Mouse (Mus musculus) CD4-positive helper T cell, adult 2 months (primary cell): ENCODE measurements around the gene Mcub.

Source experiments
- DNase-seq: peaks from one replicate; pipeline ENCODE4 v3.0.0-alpha.2; 2012; ENCODE audit warnings: low read depth, missing footprints, low spot score

Mcub gene

DNA sequence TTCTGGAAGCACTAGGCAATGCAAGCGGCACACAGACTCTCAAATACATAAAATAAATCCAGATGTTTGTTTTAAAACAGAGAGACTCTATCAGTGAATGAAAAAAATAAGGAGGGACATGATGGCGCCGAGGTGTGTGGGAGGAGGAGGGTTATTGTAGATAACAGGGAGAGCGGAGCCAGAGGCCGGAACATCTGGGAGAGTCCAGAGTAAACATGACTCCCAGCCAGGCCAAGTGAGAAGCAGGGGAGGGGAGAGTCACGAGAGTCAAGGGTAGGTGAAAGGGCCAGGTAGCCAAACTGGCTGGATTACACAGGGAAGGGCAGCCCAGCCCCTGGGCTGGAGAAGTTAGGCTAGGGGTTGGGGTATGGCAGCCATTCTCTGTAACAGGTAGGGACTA lies 73.4 kb downstream of the Mcub start:
- DNase-seq: no peak

DNA sequence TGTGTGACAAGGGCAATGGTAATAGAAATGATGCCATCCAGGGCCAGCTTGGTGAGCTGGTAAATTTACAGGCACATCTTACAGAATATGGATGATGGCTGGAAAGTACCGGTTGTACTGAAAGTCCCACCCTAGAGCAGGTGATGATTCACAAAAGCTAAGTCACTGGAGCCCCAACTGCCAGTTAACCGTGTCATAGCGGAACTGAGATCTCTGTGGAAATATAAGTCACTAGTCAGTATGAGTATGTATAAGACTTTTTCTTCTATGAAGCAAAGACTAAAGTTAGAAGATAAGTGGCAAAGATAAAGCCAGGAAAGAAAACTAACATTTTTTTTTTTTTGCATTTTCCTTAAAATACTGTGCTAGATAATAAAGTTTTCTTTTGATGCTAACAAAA lies 76.9 kb downstream of the Mcub start:
- no peak for DNase-seq

DNA sequence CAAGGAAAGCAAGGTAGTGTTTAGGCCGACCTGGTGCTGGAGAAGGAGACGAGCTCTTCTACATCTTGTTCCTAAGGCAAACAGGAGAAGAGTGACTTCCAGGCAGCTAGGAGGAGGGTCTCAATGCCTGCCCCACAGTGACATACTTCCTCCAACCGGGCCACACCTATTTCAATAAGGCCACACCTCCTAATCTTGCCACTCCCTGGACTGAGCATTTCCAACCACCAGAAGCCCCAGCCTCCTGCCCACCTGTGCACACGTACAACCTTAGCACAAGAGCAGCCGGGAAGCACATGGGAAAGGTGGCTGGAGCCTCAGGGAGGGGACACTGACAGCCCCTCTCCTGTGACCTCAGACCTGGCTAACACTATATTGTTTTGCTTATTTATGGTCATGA lies 78.0 kb downstream of the Mcub start:
- no peak for DNase-seq

DNA sequence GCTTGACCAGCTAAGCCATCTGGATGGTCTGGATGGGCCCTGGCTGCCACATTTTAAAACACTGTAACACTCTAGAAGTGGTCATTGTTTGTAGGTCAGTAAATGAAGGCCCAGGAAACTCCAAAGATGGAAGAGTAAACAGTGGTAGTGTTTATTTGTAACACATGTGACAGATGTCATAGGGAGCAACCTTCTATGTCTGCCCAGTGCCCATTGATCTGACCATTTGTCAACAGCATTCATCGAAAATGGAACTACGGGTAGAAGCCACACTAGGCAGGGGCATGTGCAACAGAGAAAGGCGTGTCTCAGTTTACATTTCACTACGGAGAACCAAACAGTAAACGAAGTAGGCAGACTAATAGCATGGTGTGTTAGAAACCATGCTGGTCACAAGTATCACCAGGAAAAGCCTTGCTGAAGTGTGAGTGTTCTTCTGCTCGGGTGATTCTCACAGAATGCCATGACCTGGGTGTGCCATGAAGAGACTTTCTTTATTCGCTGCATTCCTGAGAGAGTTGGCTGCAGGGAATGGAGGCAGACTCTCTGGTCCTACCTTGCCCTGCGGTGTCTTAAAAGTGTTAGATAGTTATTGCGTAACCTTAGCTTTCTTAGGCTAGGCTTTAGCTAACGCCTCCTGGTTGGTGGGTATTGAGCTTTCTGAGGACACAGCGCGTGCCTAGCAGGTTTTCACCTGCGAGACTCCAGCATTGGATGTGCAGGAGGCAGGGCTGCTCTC lies 82.1 kb downstream of the Mcub start:
- no peak for DNase-seq

DNA sequence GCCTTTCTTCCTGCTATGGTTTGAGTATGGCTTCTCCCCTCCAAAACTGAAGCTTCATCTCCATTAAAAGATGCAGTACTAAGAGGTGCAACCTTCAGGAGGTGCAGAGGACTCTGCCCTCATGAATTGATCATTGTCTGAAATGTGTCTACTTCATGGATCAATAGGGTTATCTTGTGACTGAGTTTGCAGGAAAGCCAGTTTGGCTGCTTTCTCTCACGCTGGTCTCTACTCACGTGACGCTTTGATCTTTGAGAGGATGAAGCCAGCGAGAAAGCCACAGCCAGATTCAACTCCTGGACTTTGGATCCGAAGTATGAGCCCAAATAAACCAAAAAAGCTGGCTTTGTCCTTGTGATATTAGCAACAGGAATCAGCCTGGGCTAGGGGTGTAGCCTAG lies 83.6 kb downstream of the Mcub start:
- DNase-seq: no peak

DNA sequence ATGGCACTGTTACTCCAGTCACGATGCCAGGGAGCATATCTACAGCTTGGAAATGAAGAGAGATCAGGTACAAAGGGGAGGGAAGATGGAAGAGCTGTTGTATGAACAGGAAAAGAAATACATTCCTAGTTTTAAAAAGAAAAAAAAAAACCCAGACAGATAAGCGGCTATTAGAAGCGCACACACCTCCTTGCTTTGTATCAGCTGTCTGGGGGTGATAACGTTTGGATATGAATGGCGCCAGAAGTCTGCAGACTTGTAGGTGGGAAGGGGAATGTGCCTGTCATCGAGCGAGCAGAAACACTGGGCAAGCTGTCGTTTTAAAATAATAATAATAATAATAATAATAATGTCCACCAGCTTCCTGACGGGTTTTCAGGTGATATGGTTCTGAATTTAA lies 84.4 kb downstream of the Mcub start:
- no peak for DNase-seq

DNA sequence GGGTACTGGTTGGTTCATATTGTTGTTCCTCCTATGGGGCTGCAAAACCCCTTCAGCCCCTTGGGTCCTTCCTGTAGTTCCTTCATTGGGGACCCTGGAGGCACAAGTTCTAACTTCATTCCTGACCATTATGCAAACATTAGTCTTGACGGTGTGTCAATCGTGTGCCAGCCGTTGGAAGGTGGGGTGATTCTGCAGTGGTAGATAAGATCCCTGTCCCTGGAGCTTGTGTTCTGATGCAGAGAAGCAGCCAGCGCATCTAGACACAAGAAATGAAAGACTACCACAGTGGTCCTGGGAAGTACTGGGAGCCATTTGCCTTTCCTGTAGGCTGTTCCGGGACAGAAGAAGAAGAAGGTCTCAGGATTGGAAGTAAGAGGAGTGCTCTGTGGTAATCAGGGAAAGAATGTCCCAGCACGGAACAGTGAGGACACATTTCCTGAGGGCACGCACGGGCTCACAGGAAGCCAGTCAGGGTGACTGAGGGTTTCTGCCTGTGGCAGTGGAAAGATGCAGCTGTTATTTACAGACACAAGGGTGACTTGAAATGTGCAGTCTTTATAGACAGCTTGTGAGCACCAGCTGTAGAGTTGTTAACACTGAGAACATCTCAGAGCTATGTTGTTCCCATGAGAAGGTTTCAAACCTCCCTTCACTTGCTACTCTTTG lies 88.9 kb downstream of the Mcub start:
- no peak for DNase-seq

DNA sequence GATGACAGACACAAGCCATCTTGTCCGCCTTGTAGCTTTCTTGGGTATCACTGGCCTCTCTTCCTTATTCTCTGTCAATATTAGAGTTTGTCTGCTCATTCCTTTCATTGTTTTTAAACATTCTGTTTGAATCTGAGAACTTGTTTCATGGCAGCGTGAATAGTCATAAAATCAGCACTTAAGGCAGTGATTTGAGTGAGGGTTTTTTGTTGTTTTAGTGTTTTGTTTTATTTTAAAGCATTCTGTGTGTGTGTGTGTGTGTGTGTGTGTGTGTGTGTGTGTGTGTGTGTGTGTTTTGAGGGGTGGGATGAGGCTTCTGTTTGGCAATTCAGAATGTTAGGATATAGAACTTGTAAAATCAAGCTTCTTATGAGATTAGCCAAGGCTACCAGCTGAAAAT lies 90.1 kb downstream of the Mcub start:
- DNase-seq: no peak

DNA sequence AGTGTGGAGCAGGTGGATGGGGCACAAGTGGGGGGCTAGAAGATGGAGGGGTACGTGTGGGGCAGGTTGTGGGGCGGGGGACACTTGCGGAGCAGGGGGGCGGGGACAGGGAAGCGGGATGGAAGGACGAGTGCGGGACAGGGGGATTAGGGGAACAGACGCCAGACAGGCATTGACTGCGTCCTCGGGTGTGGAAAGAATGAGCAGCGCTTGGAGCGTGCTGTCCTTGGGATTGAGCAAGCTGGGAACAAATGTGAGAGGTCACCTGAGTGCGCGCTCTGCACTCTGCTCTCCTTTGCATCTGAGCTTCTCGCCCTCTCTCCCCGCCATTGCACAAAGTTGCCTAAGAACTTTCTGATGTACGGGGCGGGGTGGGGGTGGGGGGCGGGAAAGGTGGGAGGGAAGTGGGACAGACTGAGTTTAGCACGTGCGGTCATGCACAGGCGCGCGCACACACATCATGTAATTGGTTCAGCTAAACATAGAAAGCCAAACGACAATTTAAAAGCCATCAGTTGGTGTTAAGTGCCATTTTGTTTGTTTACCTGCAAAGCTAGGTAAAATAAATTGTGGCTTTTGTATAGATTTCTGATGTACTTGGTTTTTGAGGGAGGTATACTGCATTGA lies 90.8 kb downstream of the Mcub start:
- no peak for DNase-seq

DNA sequence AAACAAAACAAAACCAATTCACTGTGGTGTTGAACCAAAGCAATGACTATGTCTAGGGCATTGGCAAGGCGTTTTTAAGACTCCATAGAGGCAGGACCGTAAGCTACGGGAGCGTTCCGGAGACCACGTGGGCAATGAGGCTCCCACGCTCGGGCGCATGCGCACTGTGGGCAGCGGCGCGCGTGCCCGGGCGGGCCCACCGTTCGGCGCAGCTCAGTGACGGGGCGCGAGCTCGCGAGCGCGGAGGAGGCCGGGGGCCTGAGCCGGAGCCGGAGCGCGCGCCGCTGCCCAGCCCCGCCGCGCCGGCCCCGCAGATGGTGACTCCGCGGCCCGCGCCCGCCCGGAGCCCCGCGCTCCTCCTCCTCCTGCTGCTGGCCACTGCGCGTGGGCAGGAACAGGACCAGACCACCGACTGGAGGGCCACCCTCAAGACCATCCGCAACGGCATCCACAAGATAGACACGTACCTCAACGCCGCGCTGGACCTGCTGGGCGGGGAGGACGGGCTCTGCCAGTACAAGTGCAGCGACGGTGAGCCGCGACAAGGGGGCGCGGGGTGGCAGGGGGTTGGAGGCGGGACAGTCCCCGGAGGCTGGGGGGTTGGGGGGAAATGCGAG lies 91.5 kb downstream of the Mcub start, which contains the start of gene Pla2g12a:
Pla2g12a (plus strand) TSS at position 202 of the 617 bp plus-strand sequence.
- DNase-seq: peak; percentile 89

DNA sequence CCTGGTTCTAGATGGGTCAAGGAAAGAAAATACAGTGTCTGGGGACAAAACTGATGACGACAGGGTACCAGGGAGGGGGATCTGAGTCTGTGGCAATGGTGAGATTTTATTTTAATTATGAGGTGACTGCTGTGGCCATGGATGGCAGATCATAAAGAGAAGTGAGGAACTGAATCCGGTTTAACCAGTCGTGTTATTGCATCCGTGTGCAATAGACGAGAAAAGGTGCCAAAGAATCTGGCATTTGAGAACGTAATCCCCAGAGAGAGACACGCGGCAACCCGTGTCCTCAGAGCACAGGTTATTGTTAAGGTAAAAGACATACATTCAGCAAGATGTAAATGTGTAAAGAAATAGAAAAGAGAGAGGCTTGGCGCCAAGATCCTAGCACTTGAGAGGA lies 92.7 kb downstream of the Mcub start:
- DNase-seq: no peak
